Mouse (Mus musculus) stomach, embryonic 16.5 days (tissue): Measurements from ENCODE around the gene Amer3. TPM values are rescaled to one million over a fixed set of nuclear protein-coding genes. Genes with fewer than 3 reads are reported as not detected.

Experiments used
- ATAC-seq: fragments of 200-750 bp; cut with Nextera tagmentation; 2 replicates; pipeline ENCODE4 v1.8.0; 2017; ENCODE audit warnings: moderate number of reproducible peaks, moderate TSS enrichment; ENCODE audit not compliant: insufficient read depth, low FRiP score
- H3K27ac ChIP-seq: fragments of 300-500 bp; sonication (generic); 2 replicates; pipeline ENCODE4 v1.5.1; 2014; ENCODE audit warnings: low read length
- H3K27me3 ChIP-seq: fragments of 300-500 bp; sonication (generic); 2 replicates; pipeline ENCODE4 v1.6.1; 2014; ENCODE audit warnings: low read length, control low read depth, mixed read lengths; ENCODE audit not compliant: control insufficient read depth, insufficient read depth
- H3K36me3 ChIP-seq: fragments of 300-500 bp; sonication (generic); 2 replicates; pipeline ENCODE4 v1.6.1; 2014; ENCODE audit warnings: low read length; ENCODE audit not compliant: control insufficient read depth, insufficient read depth
- H3K4me1 ChIP-seq: fragments of 300-500 bp; sonication (generic); 2 replicates; pipeline ENCODE4 v1.6.1; 2014; ENCODE audit warnings: low read length, control low read depth, mixed read lengths; ENCODE audit not compliant: control insufficient read depth, insufficient read depth
- H3K4me2 ChIP-seq: fragments of 300-500 bp; sonication (generic); 2 replicates; pipeline ENCODE4 v1.6.1; 2014; ENCODE audit warnings: low read depth, low read length, mixed read lengths
- H3K4me3 ChIP-seq: fragments of 300-500 bp; sonication (generic); replicated peaks from 2 replicates; pipeline ENCODE4 v1.5.1; 2014; ENCODE audit warnings: mild to moderate bottlenecking, low read length
- H3K9ac ChIP-seq: fragments of 300-500 bp; sonication (generic); 2 replicates; pipeline ENCODE4 v1.6.1; 2014; ENCODE audit warnings: low read length
- H3K9me3 ChIP-seq: fragments of 300-500 bp; sonication (generic); replicated peaks from 2 replicates; pipeline ENCODE4 v1.6.1; 2016; ENCODE audit warnings: low read length, control low read depth; ENCODE audit not compliant: control insufficient read depth
- WGBS: fragments of 180-500 bp; shearing (Covaris S2); extraction: QIAGEN DNeasy Blood & Tissue Kit; methylation state at CpG from one replicate; pipeline ENCODE4 v1.1.7; 2014; 5-methylcytosine and 5-hydroxymethylcytosine counted together
- polyA plus RNA-seq: library from polyadenylated mRNA; unstranded; fragments of >200 nt; fragmentation: Nextera tagmentation; extraction: Ambion mirVana; gene quantifications from 2 replicates; pipeline ENCODE4 v1.2.1, GENCODE M21; 2015

Amer3 gene
- polyA plus RNA-seq, 1 experiment from 2014 or later = 0.76 TPM

DNA sequence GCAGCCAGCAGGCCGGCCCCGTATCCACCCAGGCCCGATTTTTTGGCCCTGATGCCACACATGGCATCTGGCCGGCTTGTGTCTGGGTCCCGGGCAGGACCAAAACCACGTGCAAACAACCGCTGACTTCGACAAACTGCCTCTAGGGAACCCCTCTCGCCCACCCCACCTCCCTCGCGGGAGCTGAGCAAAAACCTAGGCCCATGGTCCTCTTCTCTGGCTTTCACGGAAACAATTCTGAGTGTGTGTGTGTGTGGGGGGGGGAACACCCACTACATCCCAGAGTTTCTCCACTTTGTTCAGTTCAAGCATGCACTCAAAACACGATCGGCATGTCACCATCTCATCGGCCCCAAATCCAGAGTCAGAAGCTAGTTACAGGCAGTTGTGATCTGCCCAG is 18.6 kb upstream of the Amer3 start, which contains the start of gene Prss40:
Gene Prss40, minus strand, starts transcription at position 101 of the 400 bp plus-strand sequence.
- WGBS = 82% methylated on average over 15 of the region's 15 CpGs
- no peak within 1 kb of the TSS for H3K27ac ChIP-seq
- H3K4me1 ChIP-seq = no peaks in the 10 kb centered on the region
- no peaks in the 10 kb centered on the region for H3K27me3 ChIP-seq
- H3K9ac ChIP-seq = no peak within 1 kb of the TSS
- H3K4me3 ChIP-seq = no peak within 1 kb of the TSS
- no peak within 1 kb of the TSS for H3K4me2 ChIP-seq
- no peaks in the 10 kb centered on the region for H3K36me3 ChIP-seq
- no peaks in the 10 kb centered on the region for H3K9me3 ChIP-seq
- ATAC-seq = no peak

DNA sequence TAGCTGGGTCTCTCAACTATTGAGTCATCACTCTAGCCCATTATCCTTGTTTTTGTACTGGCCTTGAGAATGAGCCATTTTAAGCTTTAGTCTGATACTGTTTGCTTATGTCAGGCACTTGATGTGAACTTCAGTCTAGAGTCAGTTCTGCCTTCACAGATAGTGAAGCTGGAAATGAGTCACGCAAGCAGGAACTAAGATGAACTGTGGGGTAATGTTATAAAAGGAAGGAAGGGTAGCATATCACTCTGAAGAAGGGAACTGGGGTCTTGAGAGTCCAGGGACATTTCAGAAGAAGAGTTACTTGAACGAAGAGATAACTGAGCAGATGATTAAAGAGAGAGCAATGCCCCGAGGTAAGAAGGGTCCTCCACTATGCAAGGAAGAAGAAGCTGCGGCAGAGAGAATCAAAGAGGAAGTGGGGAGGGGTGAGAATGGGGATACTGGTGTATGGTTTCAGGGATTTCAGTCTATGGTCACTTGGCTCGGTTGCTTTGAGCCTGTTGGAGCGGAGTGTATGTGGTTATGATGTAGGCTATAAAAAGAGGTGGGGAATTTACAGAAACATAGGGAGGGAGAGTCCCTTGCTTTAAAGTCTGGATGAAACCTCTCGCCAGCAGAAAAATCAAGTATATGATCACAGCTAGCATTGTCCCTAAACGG is 14.9 kb upstream of the Amer3 start:
- no peaks in the 10 kb centered on the region for H3K9me3 ChIP-seq
- no peak overlapping the region for H3K4me3 ChIP-seq
- ATAC-seq = no peak
- no peak overlapping the region for H3K4me2 ChIP-seq
- no peaks in the 10 kb centered on the region for H3K4me1 ChIP-seq
- H3K9ac ChIP-seq = no peak overlapping the region
- no peak overlapping the region for H3K27ac ChIP-seq
- no peaks in the 10 kb centered on the region for H3K36me3 ChIP-seq
- 76% methylated on average over 8 of the region's 8 CpGs for WGBS
- no peaks in the 10 kb centered on the region for H3K27me3 ChIP-seq

DNA sequence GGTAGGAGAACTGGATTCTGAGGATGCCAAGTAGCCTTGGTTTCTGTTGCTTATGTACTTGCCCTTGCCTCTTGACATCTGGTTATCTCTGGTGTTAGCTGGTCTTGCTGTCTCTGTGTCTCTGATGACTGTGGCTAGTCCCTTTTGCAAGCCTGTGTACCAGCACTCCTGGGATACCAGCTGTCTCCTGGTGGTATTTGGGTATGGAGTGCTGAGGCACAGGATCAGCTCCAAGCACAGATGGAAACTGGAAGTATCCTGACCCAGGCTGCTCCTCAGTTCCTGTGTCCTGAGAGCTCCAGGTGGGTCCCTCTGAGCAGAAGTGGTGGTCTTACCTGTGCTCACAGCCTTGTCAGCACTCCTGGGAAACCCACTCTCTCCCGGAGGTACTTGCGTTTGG is 11.3 kb upstream of the Amer3 start:
- ATAC-seq = no peak
- Histone ChIP-seq H3K9me3 (no peaks in the 10 kb centered on the region), H3K4me2 (no peak overlapping the region), H3K27ac (no peak overlapping the region), H3K27me3 (no peaks in the 10 kb centered on the region), H3K9ac (no peak overlapping the region), H3K4me1 (no peaks in the 10 kb centered on the region), H3K4me3 (no peak overlapping the region), H3K36me3 (no peaks in the 10 kb centered on the region)
- WGBS = 95% methylated on average over 2 of the region's 2 CpGs

DNA sequence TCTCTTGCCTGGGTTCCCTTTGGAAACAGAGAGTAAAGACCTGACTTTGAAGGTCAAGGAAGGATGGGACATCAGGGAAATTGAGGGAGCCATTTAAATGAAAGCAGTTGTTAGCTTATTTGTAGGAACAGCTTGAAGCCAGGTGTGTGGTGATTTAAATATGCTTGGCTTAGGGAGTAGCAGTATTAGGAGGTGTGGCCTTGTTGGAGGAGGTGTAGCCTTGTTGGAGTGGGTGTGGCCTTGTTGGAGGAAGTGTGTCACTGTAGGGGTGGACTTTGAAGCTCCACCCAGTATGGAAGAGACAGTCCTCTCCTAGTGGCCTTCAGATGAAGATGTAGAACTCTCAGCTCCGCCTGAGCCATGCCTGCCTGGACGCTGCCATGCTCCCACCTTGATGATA is 9.6 kb upstream of the Amer3 start:
- no peak overlapping the region for H3K27ac ChIP-seq
- no peak overlapping the region for H3K4me2 ChIP-seq
- no peaks in the 10 kb centered on the region for H3K4me1 ChIP-seq
- H3K9ac ChIP-seq = no peak overlapping the region
- no peaks in the 10 kb centered on the region for H3K36me3 ChIP-seq
- no peak for ATAC-seq
- H3K9me3 ChIP-seq = no peaks in the 10 kb centered on the region
- WGBS = 87% methylated on average over 2 of the region's 2 CpGs
- no peak overlapping the region for H3K4me3 ChIP-seq
- H3K27me3 ChIP-seq = no peaks in the 10 kb centered on the region

DNA sequence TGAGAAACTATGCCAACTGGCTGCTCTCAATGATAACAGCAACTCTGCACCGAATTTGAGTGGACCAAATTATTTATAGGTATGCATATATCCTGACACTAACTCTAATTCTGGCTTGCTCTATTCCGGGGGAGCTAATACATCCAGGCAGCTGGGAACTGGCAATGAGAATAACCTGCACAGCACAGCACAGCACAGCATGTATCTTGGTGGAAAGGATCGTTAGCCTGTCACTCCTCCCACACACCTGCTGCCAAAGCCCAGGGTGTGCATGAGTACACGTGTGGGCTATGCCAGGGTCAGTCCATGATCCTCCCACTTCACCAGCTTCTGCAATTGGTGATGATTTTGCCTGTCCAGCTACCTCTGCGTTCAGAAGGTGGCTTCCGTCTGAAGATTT is 8.0 kb upstream of the Amer3 start:
- no peak for ATAC-seq
- Histone ChIP-seq H3K27ac (no peak overlapping the region), H3K9ac (no peak overlapping the region), H3K4me1 (no peaks in the 10 kb centered on the region), H3K4me2 (no peak overlapping the region), H3K27me3 (no peaks in the 10 kb centered on the region), H3K36me3 (no peaks in the 10 kb centered on the region), H3K9me3 (no peaks in the 10 kb centered on the region), H3K4me3 (no peak overlapping the region)
- WGBS = 80% methylated on average over 6 of the region's 6 CpGs

DNA sequence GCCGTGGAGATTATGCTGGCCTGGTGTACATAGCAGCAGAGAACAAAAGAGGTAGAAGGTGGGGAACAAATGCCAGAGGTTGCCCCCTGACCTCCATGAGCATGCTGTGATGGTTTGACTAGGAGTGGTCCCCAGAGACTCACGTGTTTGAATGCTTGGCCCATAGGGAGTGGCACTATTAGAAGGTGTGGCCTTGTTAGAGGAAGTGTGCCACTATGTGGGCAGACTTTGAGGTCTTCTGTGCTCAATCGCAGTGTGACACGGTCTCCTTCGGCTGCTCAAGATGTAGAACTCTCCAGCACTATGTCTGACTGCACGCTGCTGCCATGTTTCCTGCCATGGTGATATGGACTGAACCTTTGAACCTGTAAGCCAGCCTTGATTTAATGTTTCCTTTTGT is 6.2 kb upstream of the Amer3 start:
- Histone ChIP-seq H3K4me1 (no peaks in the 10 kb centered on the region), H3K27me3 (no peaks in the 10 kb centered on the region), H3K4me3 (no peak overlapping the region), H3K36me3 (no peaks in the 10 kb centered on the region), H3K27ac (no peak overlapping the region), H3K9me3 (no peaks in the 10 kb centered on the region), H3K4me2 (no peak overlapping the region), H3K9ac (no peak overlapping the region)
- 78% methylated on average over 6 of the region's 6 CpGs for WGBS
- no peak for ATAC-seq

DNA sequence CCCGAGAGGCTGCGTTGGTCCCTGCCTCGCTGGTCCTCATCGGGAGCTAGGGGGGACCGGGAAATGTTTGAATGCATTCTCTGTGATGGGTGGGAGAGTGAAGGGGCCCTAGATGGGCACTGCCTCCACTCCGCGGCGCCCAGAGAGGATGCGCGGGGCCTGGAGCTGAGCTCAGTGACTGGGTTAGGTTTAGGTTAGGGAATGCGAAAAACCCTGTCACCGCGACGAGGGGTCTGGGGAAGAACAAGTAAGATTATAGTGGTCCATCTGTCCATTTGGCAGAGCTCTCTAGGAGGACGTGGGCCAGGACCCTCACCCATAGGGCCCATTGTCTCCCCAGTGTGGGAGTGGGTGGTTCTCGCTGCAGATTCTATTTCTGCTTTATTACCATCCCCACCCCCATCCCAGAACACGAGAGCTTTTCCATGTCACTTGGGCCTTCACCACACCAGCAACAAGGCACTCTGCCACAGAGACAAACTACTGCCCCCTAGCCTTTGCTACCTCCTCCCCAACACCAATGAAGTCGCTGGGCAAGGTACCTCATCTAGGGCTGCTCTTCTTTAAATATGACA is 412 bp downstream of the Amer3 start:
- Histone ChIP-seq H3K4me2 (peak overlapping the region; percentile 58), H3K27me3 (peaks cover 20% of the 10 kb centered on the region), H3K36me3 (no peaks in the 10 kb centered on the region), H3K9ac (no peak overlapping the region), H3K4me1 (0 out of 2 replicates have a peak, but pooled peaks cover 2% of the 10 kb centered on the region), H3K27ac (no peak overlapping the region), H3K4me3 (peak overlapping the region; percentile 22), H3K9me3 (no peaks in the 10 kb centered on the region)
- 3% methylated on average over 18 of the region's 18 CpGs for WGBS
- ATAC-seq = no peak; the same call in 1 of the 2 replicates

DNA sequence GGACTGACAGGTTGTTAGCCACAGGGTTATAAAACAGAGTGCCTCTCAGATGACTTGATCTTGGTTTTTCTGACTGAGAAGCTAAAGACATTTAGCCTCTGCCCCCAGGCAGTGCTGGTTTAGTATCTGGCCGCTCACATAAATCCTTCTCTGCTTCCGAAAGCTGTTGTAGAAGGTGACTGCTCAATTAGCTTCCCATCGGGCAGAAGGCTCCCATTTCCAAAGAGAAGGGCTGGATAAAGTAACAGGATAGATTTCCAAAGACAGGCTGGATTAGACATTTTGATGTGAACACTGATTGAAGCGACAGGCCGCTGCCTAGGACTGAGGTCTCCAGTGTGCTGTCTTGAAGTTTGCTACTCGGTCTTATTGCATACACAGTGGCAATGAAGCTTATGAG is 2.8 kb downstream of the Amer3 start:
- WGBS = 77% methylated on average over 6 of the region's 6 CpGs
- H3K4me1 ChIP-seq = 0 out of 2 replicates have a peak, but pooled peaks cover 2% of the 10 kb centered on the region

DNA sequence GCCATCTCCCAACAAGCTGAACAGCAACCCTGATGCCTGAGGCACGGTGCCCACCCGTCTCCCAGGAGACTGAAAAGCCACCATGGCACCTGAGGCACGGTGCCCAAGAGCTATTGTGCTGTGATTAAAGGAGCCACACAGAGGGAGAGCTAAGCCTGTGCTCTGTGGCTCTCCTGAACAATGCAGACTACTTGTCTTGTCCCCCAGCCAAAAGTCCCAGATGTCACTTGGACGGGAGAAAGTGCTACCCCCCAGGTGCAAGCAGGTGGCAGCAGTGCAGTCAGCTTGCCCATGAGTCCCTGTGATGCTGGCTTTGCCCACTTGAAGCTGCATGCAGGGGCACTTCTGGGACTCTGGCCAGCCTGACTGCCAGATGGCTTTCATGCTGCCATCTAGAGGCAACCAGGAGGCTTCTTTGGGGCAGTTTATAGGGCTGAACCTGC is 4.4 kb downstream of the Amer3 start:
- Histone ChIP-seq H3K27me3 (peaks cover 14% of the 10 kb centered on the region), H3K9me3 (no peaks in the 10 kb centered on the region), H3K4me3 (no peak overlapping the region), H3K9ac (no peak overlapping the region), H3K4me1 (0 out of 2 replicates have a peak, but pooled peaks cover 2% of the 10 kb centered on the region), H3K36me3 (no peaks in the 10 kb centered on the region), H3K27ac (no peak overlapping the region), H3K4me2 (no peak overlapping the region)
- ATAC-seq = no peak
- 22% methylated on average over 4 of the region's 4 CpGs for WGBS

More for the DNA sequence above, 2.8 kb downstream of the Amer3 start:
- H3K9ac ChIP-seq = no peak overlapping the region
- ATAC-seq = no peak
- no peak overlapping the region for H3K4me3 ChIP-seq
- no peak overlapping the region for H3K4me2 ChIP-seq
- H3K27ac ChIP-seq = no peak overlapping the region
- H3K27me3 ChIP-seq = peaks cover 20% of the 10 kb centered on the region
- H3K9me3 ChIP-seq = no peaks in the 10 kb centered on the region
- no peaks in the 10 kb centered on the region for H3K36me3 ChIP-seq
